Mouse (Mus musculus): ENCODE measurements around the gene Pnpo. TPM values are rescaled to one million over a fixed set of nuclear protein-coding genes. Genes with fewer than 3 reads are reported as not detected.

Pnpo gene
- polyA plus RNA-seq, 1 experiment from 2014 or later: 57.1 TPM

GRCm38 (mm10) chr11:96916044-96916884 lies 27.5 kb downstream of the Pnpo start, which contains the start of gene Cdk5rap3:
Cdk5rap3 (minus strand) TSS chr11:96916496.
- Histone ChIP-seq H3K9me3 (ENCODE audit: control insufficient read depth, low read length) (no peaks in the 10 kb centered on the region), H3K4me2 (replicated peaks; ENCODE audit: low read depth) (peak within 1 kb of the TSS; percentile 88), H3K27me3 (ENCODE audit: control insufficient read depth, insufficient read depth, low read length) (no peaks in the 10 kb centered on the region), H3K9ac (ENCODE audit: low read length) (peak within 1 kb of the TSS; percentile 77), H3K4me3 (ENCODE audit: low read depth, low read length) (peak within 1 kb of the TSS; percentile 69), H3K27ac (replicated peaks) (peak within 1 kb of the TSS; percentile 86), H3K4me1 (replicated peaks; ENCODE audit: control insufficient read depth, insufficient read depth) (no peaks in the 10 kb centered on the region), H3K36me3 (ENCODE audit: control insufficient read depth, insufficient read depth, low read length) (0 out of 2 replicates have a peak, but pooled peaks cover 3% of the 10 kb centered on the region)
- ATAC-seq (ENCODE audit: low FRiP score, low TSS enrichment) (peak; percentile 95), DNase-seq (ENCODE audit: low spot score) (peak; percentile 99)
- WGBS: under 1% methylated on average over 55 of the region's 55 CpGs
- TF ChIP-seq CTCF (IDR thresholded peaks at IDR 0.05; ENCODE audit: low read depth) (peak; percentile 96), EP300 (optimal IDR thresholded peaks at IDR 0.05) (no peak)

- H3K27me3 ChIP-seq (ENCODE audit: control insufficient read depth, insufficient read depth, low read length): no peaks in the 10 kb centered on the region
- H3K27ac ChIP-seq (replicated peaks): no peak overlapping the region
- H3K36me3 ChIP-seq (ENCODE audit: control insufficient read depth, insufficient read depth, low read length): peaks cover 13% of the 10 kb centered on the region; the same call in 1 of the 2 replicates
- no peak overlapping the region for H3K4me3 ChIP-seq (ENCODE audit: low read depth, low read length)
- H3K9ac ChIP-seq (ENCODE audit: low read length): no peak overlapping the region
- 85% methylated on average over 11 of the region's 11 CpGs for WGBS
- DNase-seq (ENCODE audit: low spot score) (no peak), ATAC-seq (ENCODE audit: low FRiP score, low TSS enrichment) (no peak)
- H3K4me2 ChIP-seq (replicated peaks; ENCODE audit: low read depth): no peak overlapping the region
- no peaks in the 10 kb centered on the region for H3K4me1 ChIP-seq (replicated peaks; ENCODE audit: control insufficient read depth, insufficient read depth)
- no peak for TF ChIP-seq EP300 (optimal IDR thresholded peaks at IDR 0.05)
- no peak for TF ChIP-seq CTCF (IDR thresholded peaks at IDR 0.05; ENCODE audit: low read depth)
- H3K9me3 ChIP-seq (ENCODE audit: control insufficient read depth, low read length): no peaks in the 10 kb centered on the region
Measured at GRCm38 (mm10) chr11:96912682-96913081, 31.1 kb downstream of the Pnpo start.

GRCm38 (mm10) chr11:96910003-96910402 lies 33.8 kb downstream of the Pnpo start:
- WGBS: 32% methylated on average over 7 of the region's 7 CpGs
- no peaks in the 10 kb centered on the region for H3K27me3 ChIP-seq (ENCODE audit: control insufficient read depth, insufficient read depth, low read length)
- TF ChIP-seq CTCF (IDR thresholded peaks at IDR 0.05; ENCODE audit: low read depth): peak; percentile 91
- TF ChIP-seq EP300 (optimal IDR thresholded peaks at IDR 0.05): no peak
- H3K4me3 ChIP-seq (ENCODE audit: low read depth, low read length): no peak overlapping the region
- H3K27ac ChIP-seq (replicated peaks): no peak overlapping the region
- DNase-seq (ENCODE audit: low spot score): peak; percentile 81
- ATAC-seq (ENCODE audit: low FRiP score, low TSS enrichment): peak; percentile 70
- no peak overlapping the region for H3K4me2 ChIP-seq (replicated peaks; ENCODE audit: low read depth)
- no peaks in the 10 kb centered on the region for H3K9me3 ChIP-seq (ENCODE audit: control insufficient read depth, low read length)
- peaks cover 19% of the 10 kb centered on the region; the same call in 1 of the 2 replicates for H3K36me3 ChIP-seq (ENCODE audit: control insufficient read depth, insufficient read depth, low read length)
- no peaks in the 10 kb centered on the region for H3K4me1 ChIP-seq (replicated peaks; ENCODE audit: control insufficient read depth, insufficient read depth)
- no peak overlapping the region for H3K9ac ChIP-seq (ENCODE audit: low read length)

GRCm38 (mm10) chr11:96908594-96908993 lies 35.2 kb downstream of the Pnpo start:
- H3K4me3 ChIP-seq (ENCODE audit: low read depth, low read length): no peak overlapping the region
- H3K4me2 ChIP-seq (replicated peaks; ENCODE audit: low read depth): no peak overlapping the region
- no peaks in the 10 kb centered on the region for H3K4me1 ChIP-seq (replicated peaks; ENCODE audit: control insufficient read depth, insufficient read depth)
- H3K9me3 ChIP-seq (ENCODE audit: control insufficient read depth, low read length): no peaks in the 10 kb centered on the region
- H3K27ac ChIP-seq (replicated peaks): no peak overlapping the region
- 89% methylated on average over 12 of the region's 12 CpGs for WGBS
- ATAC-seq (ENCODE audit: low FRiP score, low TSS enrichment) (no peak), DNase-seq (ENCODE audit: low spot score) (no peak)
- peaks cover 19% of the 10 kb centered on the region; the same call in 1 of the 2 replicates for H3K36me3 ChIP-seq (ENCODE audit: control insufficient read depth, insufficient read depth, low read length)
- no peak overlapping the region for H3K9ac ChIP-seq (ENCODE audit: low read length)
- TF ChIP-seq CTCF (IDR thresholded peaks at IDR 0.05; ENCODE audit: low read depth): no peak
- TF ChIP-seq EP300 (optimal IDR thresholded peaks at IDR 0.05): no peak
- no peaks in the 10 kb centered on the region for H3K27me3 ChIP-seq (ENCODE audit: control insufficient read depth, insufficient read depth, low read length)

GRCm38 (mm10) chr11:96906431-96907161 lies 37.2 kb downstream of the Pnpo start:
- H3K4me1 ChIP-seq (replicated peaks; ENCODE audit: control insufficient read depth, insufficient read depth): no peaks in the 10 kb centered on the region
- no peak overlapping the region for H3K4me2 ChIP-seq (replicated peaks; ENCODE audit: low read depth)
- H3K9ac ChIP-seq (ENCODE audit: low read length): no peak overlapping the region
- ATAC-seq (ENCODE audit: low FRiP score, low TSS enrichment) (no peak), DNase-seq (ENCODE audit: low spot score) (no peak)
- TF ChIP-seq CTCF (IDR thresholded peaks at IDR 0.05; ENCODE audit: low read depth): no peak
- no peak for TF ChIP-seq EP300 (optimal IDR thresholded peaks at IDR 0.05)
- no peak overlapping the region for H3K27ac ChIP-seq (replicated peaks)
- H3K27me3 ChIP-seq (ENCODE audit: control insufficient read depth, insufficient read depth, low read length): no peaks in the 10 kb centered on the region
- H3K36me3 ChIP-seq (ENCODE audit: control insufficient read depth, insufficient read depth, low read length): peaks cover 16% of the 10 kb centered on the region; the same call in 1 of the 2 replicates
- H3K9me3 ChIP-seq (ENCODE audit: control insufficient read depth, low read length): no peaks in the 10 kb centered on the region
- no peak overlapping the region for H3K4me3 ChIP-seq (ENCODE audit: low read depth, low read length)
- WGBS: 59% methylated on average over 15 of the region's 15 CpGs

All from stomach, postnatal 0 days (tissue).